Mouse (Mus musculus): ENCODE measurements at regions not wholly inside any gene's neighbourhood (a gene's known extent, or its start where the extent isn't known, plus 50 kb on each side); places are given as distances from the start of the nearest gene placed in this dataset.

DNA sequence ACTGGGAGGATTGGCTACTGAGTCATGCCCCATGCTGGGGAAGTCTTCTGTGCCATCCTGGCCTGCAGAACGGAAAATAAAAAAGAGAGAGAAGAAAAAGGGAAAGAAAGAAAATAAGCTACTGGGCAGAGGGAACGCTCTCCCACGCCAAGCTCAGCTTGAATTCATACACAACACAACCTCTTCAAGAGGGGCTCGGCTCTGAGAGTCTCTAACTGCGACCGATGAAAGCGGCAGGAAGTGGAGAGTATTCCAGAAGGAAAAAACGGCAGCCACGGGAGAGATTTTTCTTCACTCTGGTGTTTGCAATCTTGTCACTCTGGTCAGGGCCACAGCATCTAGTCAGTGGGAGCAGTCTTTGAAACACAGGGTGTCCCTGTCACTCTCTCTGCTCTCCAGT, 358.6 kb downstream of the Sox9 start:
- no peak for TF ChIP-seq CTCF (IDR thresholded peaks at IDR 0.05; ENCODE audit: borderline replicate concordance, extremely low read depth, insufficient read depth, insufficient read length)
- no peak for TF ChIP-seq POLR2A (IDR thresholded peaks at IDR 0.05; ENCODE audit: borderline replicate concordance, extremely low read depth, insufficient read depth, insufficient read length, poor library complexity, severe bottlenecking)

Data from brain, embryonic 14.5 days (tissue).